Mouse (Mus musculus): ENCODE results near the gene Arpc5. TPM values are rescaled to one million over a fixed set of nuclear protein-coding genes. Genes with fewer than 3 reads are reported as not detected.

Arpc5 gene
- polyA plus RNA-seq (2012; ENCODE audit: low replicate concordance) = 88.1 and 371 TPM in 2 replicates

DNA sequence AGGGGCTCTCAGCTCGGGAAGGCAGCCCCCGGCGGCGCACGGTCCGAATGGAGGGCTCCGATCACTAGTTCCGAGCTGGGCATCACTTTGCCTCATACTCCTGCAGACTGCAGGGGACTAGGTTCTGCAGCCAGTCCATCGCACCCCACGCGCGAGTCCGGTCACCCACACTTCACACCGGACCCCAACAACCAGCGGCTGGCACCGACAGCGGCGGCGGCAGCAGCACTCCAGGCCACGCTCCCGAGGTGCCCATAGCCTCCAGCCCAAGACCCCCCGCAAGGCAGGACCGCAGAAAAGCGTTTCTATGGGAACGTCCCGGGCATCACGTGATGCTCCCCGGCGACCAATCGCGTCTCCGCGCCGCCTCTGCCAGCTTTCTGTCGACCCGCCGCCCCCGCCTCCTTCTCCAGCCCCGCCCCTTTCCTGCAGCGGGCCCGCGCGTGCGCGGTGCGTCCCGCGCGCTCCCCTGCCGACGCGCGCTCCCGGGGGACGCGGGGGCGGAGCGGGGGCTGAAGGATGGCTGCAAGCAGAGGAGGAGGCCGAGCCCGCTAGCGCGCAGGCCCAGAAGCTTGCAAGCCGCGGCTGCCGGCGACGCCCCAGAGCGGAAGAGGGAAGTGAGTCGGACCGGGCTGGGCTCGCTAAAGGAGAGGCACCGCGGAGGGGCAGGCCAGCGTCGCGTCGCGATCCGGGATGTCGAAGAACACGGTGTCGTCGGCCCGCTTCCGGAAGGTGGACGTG is at the start of gene Arpc5, which contains the start of gene Rgl1:
Arpc5 (plus strand) TSS at position 511 of the 741 bp plus-strand sequence.
Rgl1 (minus strand) TSS at position 320 of the 741 bp plus-strand sequence.

DNA sequence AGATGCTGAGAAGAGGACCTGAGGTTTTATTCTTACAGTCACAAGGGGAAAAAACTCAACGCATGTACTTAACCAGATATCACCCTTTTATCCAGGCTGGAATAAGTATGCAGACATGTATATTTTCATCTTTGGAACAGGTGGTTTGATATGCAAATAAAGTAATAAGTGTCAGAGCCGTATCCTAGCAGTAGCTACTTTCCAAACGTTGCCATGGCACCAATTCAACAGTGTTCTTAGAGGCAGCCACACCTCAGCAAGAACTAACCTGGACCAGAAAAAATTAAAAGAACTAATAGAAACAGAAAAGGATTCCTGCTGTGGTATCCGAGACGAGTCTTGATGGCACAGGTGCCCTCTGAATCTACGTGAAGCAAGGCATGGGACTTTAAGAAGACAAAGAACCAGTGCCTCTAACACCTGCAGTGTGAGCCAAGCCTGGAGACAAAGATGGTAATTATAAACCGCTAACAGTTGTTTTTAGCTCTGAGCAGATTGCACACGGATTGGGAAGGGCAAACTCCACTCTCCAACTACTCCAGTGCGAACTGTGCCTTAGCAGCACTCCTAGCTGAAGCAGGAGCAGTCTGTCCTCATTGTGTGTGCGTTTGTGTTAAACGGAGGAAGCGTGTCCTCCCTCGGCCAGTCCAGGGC is 15.9 kb upstream of the Arpc5 start, which contains the start of gene Apobec4:
Apobec4 (plus strand) TSS at position 240 of the 654 bp plus-strand sequence.

GRCm38 (mm10) chr1:152799897-152800296 is 33.6 kb downstream of the Arpc5 start, which contains the start of gene Ncf2:
Gene Ncf2 (plus strand): TSS chr1:152800194.

Other genes starting within 250 kb of the Arpc5 start
- not detected in 2 replicates for gene Apobec4, start 16.0 kb upstream of the Arpc5 start, polyA plus RNA-seq (2012; ENCODE audit: low replicate concordance)
- gene Rgl1, start 191 bp upstream of the Arpc5 start, polyA plus RNA-seq (2012; ENCODE audit: low replicate concordance) = 2.4 and 3.9 TPM in 2 replicates
- 6.4 and 13.2 TPM in 2 replicates for gene Ncf2, start 33.7 kb downstream of the Arpc5 start, polyA plus RNA-seq (2012; ENCODE audit: low replicate concordance)
- gene Smg7, start 136.1 kb downstream of the Arpc5 start, polyA plus RNA-seq (2012; ENCODE audit: low replicate concordance) = 6.4 and 38.2 TPM in 2 replicates
- not detected in 2 replicates for gene Nmnat2, start 188.5 kb downstream of the Arpc5 start, polyA plus RNA-seq (2012; ENCODE audit: low replicate concordance)